9 mouse cellular contexts compared by ENCODE assay signal in the genomic region with DNA sequence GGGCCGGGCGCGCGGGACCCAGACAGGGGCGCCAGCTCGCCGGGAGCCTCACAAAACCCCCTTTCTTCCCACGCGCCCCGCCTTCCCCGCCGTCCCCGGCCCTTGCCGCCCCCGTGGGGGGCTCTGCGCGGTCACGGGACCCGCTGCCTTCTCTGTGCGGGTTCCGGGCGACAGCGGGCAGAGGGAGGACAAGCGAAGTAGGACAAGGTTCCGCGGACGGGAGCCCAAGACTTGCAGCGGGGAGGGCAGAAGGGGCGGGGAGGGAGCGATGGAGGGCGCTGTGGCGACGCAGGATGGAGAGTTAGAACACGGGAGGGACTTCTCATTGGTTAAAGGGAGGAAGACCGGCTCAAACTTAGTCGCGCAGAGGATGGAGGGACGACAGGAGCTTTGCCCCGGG. TPM values are rescaled to one million over a fixed set of nuclear protein-coding genes. Genes with fewer than 3 reads are reported as not detected.
DNase-seq lines count a peak whose midpoint lies in the region; ATAC-seq and TF ChIP-seq lines count a peak whose summit lies in the region.
"Had no signal": no experiment of that assay in that cellular context is flagged by ENCODE, and none has a peak within 500 bp of the region (broad histone marks: within the 10 kb centered on the region; RNA-seq: fewer than 3 reads in every experiment).

Gene Bcan (minus strand): TSS at position 50 of the 400 bp plus-strand sequence.

- no peaks in the 10 kb centered on the region for H3K36me3 ChIP-seq in kidney, embryonic 15.5 days
- no peaks in the 10 kb centered on the region for H3K36me3 ChIP-seq in kidney, adult 2 months (ENCODE audit: control insufficient read depth, insufficient read depth, low read length)
- H3K36me3 ChIP-seq in embryonic facial prominence, embryonic 13.5 days, result no peaks in the 10 kb centered on the region
- no peaks in the 10 kb centered on the region for H3K36me3 ChIP-seq in neural tube, embryonic 12.5 days

- no peaks in the 10 kb centered on the region for H3K9me3 ChIP-seq in kidney, embryonic 15.5 days (replicated peaks)
- no peaks in the 10 kb centered on the region for H3K9me3 ChIP-seq in embryonic facial prominence, embryonic 13.5 days
- no peaks in the 10 kb centered on the region for H3K9me3 ChIP-seq in neural tube, embryonic 12.5 days

- TF ChIP-seq POLR2A in kidney, adult 2 months (IDR thresholded peaks at IDR 0.05; ENCODE audit: low read depth, low read length), result no peak

- WGBS in kidney, embryonic 15.5 days, result under 1% methylated on average over 39 of the region's 39 CpGs
- WGBS in kidney, adult 2 months, result under 1% methylated on average over 39 of the region's 39 CpGs
- under 1% methylated on average over 39 of the region's 39 CpGs for WGBS in embryonic facial prominence, embryonic 13.5 days
- under 1% methylated on average over 39 of the region's 39 CpGs for WGBS in neural tube, embryonic 12.5 days

- TF ChIP-seq CTCF in kidney, adult 2 months (conservative IDR thresholded peaks at IDR 0.05; ENCODE audit: insufficient read depth, insufficient read length, low read depth, low read length), result no peak

- no peak for DNase-seq in kidney, adult 2 months
- DNase-seq in adrenal gland, adult 2 months, result peak; percentile 79
- DNase-seq in left cerebral cortex, adult 8-10 months (ENCODE audit: low spot score in 2 of 2), result peak in 1 of 2 experiments; percentile 62
- no peak for DNase-seq in c-Kit-positive CD71-positive TER-119-positive erythroid progenitor cells, embryonic 14.5 days (ENCODE audit: low spot score)
- no peak for DNase-seq in gastrocnemius, postnatal 10 days

- peak within 1 kb of the TSS; percentile 41 for H3K4me3 ChIP-seq in kidney, embryonic 15.5 days (replicated peaks)
- no peak within 1 kb of the TSS for H3K4me3 ChIP-seq in kidney, adult 2 months (ENCODE audit: insufficient read depth, low read depth, low read length)
- H3K4me3 ChIP-seq in embryonic facial prominence, embryonic 13.5 days, result peak within 1 kb of the TSS; percentile 48
- peak within 1 kb of the TSS; percentile 43 for H3K4me3 ChIP-seq in neural tube, embryonic 12.5 days

- H3K4me1 ChIP-seq in kidney, embryonic 15.5 days, result peaks cover 30% of the 10 kb centered on the region
- H3K4me1 ChIP-seq in kidney, adult 2 months (ENCODE audit: control insufficient read depth, insufficient read depth, low read length), result no peaks in the 10 kb centered on the region
- peaks cover 37% of the 10 kb centered on the region for H3K4me1 ChIP-seq in embryonic facial prominence, embryonic 13.5 days
- H3K4me1 ChIP-seq in neural tube, embryonic 12.5 days, result peaks cover 34% of the 10 kb centered on the region

- peaks cover 99% of the 10 kb centered on the region for H3K27me3 ChIP-seq in kidney, embryonic 15.5 days
- H3K27me3 ChIP-seq in kidney, adult 2 months (replicated peaks; ENCODE audit: control insufficient read depth, insufficient read depth, low read length), result peaks cover 4% of the 10 kb centered on the region; the same call in 1 of the 2 replicates
- peaks cover 98% of the 10 kb centered on the region for H3K27me3 ChIP-seq in embryonic facial prominence, embryonic 13.5 days
- peaks cover 90% of the 10 kb centered on the region for H3K27me3 ChIP-seq in neural tube, embryonic 12.5 days (replicated peaks)

- H3K27ac ChIP-seq in kidney, embryonic 15.5 days, result no peak within 1 kb of the TSS
- no peak within 1 kb of the TSS for H3K27ac ChIP-seq in kidney, adult 2 months (ENCODE audit: insufficient read depth, low read depth, low read length)
- H3K27ac ChIP-seq in embryonic facial prominence, embryonic 13.5 days, result no peak within 1 kb of the TSS
- no peak within 1 kb of the TSS for H3K27ac ChIP-seq in neural tube, embryonic 12.5 days

- ATAC-seq in kidney, embryonic 15.5 days (replicated peaks; ENCODE audit: low FRiP score), result no peak
- no peak for ATAC-seq in embryonic facial prominence, embryonic 13.5 days (ENCODE audit: insufficient number of reproducible peaks, insufficient read depth, low FRiP score, low TSS enrichment, low read depth)
- ATAC-seq in neural tube, embryonic 12.5 days (ENCODE audit: low FRiP score, low read depth), result no peak

- H3K4me2 ChIP-seq in kidney, embryonic 15.5 days, result peak within 1 kb of the TSS; percentile 65
- H3K4me2 ChIP-seq in embryonic facial prominence, embryonic 13.5 days, result peak within 1 kb of the TSS; percentile 88
- H3K4me2 ChIP-seq in neural tube, embryonic 12.5 days (replicated peaks), result peak within 1 kb of the TSS; percentile 80

- 0 out of 2 replicates have a peak within 1 kb of the TSS, but pooled peaks have one; percentile 5 for H3K9ac ChIP-seq in kidney, embryonic 15.5 days
- peak within 1 kb of the TSS; percentile 57 for H3K9ac ChIP-seq in embryonic facial prominence, embryonic 13.5 days
- peak within 1 kb of the TSS; percentile 45 for H3K9ac ChIP-seq in neural tube, embryonic 12.5 days

RNA-seq across cellular contexts. Expression of gene Bcan, which starts in this region (rescaled TPM):
- 0.17 and 0.33 TPM in 2 replicates for polyA plus RNA-seq in kidney, embryonic 15.5 days (2015; fragmentation: Nextera tagmentation; extraction: Ambion mirVana)
- polyA plus RNA-seq in kidney, adult 2 months (2012; rRNA removed), result 0.34 and 0.48 TPM in 2 replicates
- total RNA-seq in adrenal gland, adult 2 months (2021), result 10 to 100 TPM; 52.6 to 54.9 TPM
- 127 and 132 TPM in 2 replicates for polyA plus RNA-seq in adrenal gland, adult 2 months (2012; rRNA removed)
- 0.39 and 0.53 TPM in 2 replicates for polyA plus RNA-seq in embryonic facial prominence, embryonic 13.5 days (2015; fragmentation: Nextera tagmentation; extraction: Ambion mirVana)
- total RNA-seq in left cerebral cortex, adult 8-10 months (2022), result 100 to 1,000 TPM; 230 to 238 (median 233) TPM
- polyA plus RNA-seq in neural tube, embryonic 12.5 days (2016; fragmentation: Nextera tagmentation; extraction: Ambion mirVana), result 2.4 and 4.1 TPM in 2 replicates
- total RNA-seq in gastrocnemius, postnatal 10 days (2021), result 1 to 10 TPM in 1 of 2 experiments, under 1 TPM in 1; 0.61 to 1.9 TPM
- total RNA-seq: neutrophil, adult 5-6 weeks had no signal

Comparison
In these comparisons a context has a peak if more than half of its experiments do, and no peak if none do; other contexts are left out.
1. RNA of gene Bcan (total RNA-seq): 230 to 238 TPM in left cerebral cortex, adult 8-10 months and 52.6 to 54.9 TPM in adrenal gland, adult 2 months; 0.61 to 1.9 TPM in gastrocnemius, postnatal 10 days; every median in the first group is over 10 times any median in the second.
2. RNA of gene Bcan (total RNA-seq): 230 to 238 TPM in left cerebral cortex, adult 8-10 months; 52.6 to 54.9 TPM in adrenal gland, adult 2 months; every median in the first group is over 4 times any median in the second.
3. RNA of gene Bcan (polyA plus RNA-seq): 127 to 132 TPM in adrenal gland, adult 2 months; 2.4 to 4.1 TPM in neural tube, embryonic 12.5 days, 0.39 to 0.53 TPM in embryonic facial prominence, embryonic 13.5 days, 0.34 to 0.48 TPM in kidney, adult 2 months and 0.17 to 0.33 TPM in kidney, embryonic 15.5 days; every median in the first group is over 10 times any median in the second.
4. H3K9ac ChIP-seq: peak in every context shown above with its lines; median percentile 57 in embryonic facial prominence, embryonic 13.5 days; 45 in neural tube, embryonic 12.5 days; 5 in kidney, embryonic 15.5 days.
5. Peak in every context shown above with its lines, with median percentiles within 50 percentile points of each other: H3K4me2 ChIP-seq.